Mouse (Mus musculus) MEL (cell line): ENCODE measurements at regions not wholly inside any gene's neighbourhood (a gene's known extent, or its start where the extent isn't known, plus 50 kb on each side); places are given as distances from the start of the nearest gene placed in this dataset.

Source experiments
- DNase-seq: peaks from one replicate; pipeline ENCODE4 v3.0.0; 2011; ENCODE audit warnings: low read depth, low spot score
- H3K27ac ChIP-seq: 2 replicates; pipeline ENCODE4 v1.5.1; 2012; ENCODE audit warnings: low read depth, mild to moderate bottlenecking, control low read depth, low read length, moderate library complexity; ENCODE audit not compliant: control insufficient read depth
- H3K27me3 ChIP-seq, 2 experiments: fragments of 150-350 bp in 1 of 2; sonication (generic) in 1 of 2; 2 replicates each; pipeline ENCODE4 v1.6.1; 2012; ENCODE audit warnings: low read length in 2 of 2, mild to moderate bottlenecking in 2 of 2, improper control_type of control experiment in 1 of 2, moderate library complexity in 1 of 2; ENCODE audit not compliant: insufficient read depth in 2 of 2, control insufficient read depth in 1 of 2
- H3K36me3 ChIP-seq, 2 experiments: 2 replicates each; pipeline ENCODE4 v1.6.1; 2012 to 2014; ENCODE audit warnings: low read length in 2 of 2, improper control_type of control experiment in 1 of 2, inconsistent platforms in 1 of 2, mild to moderate bottlenecking in 1 of 2; ENCODE audit not compliant: insufficient read depth in 2 of 2, control insufficient read depth in 1 of 2
- H3K4me1 ChIP-seq, 2 experiments: fragments of 150-350 bp in 1 of 2; sonication (generic) in 1 of 2; 2 replicates each; pipeline ENCODE4 v1.6.1; 2012; ENCODE audit warnings: low read length in 2 of 2, improper control_type of control experiment in 1 of 2, mild to moderate bottlenecking in 1 of 2; ENCODE audit not compliant: insufficient read depth in 2 of 2, control insufficient read depth in 1 of 2
- H3K4me3 ChIP-seq, 2 experiments: fragments of 150-350 bp in 1 of 2; sonication (generic) in 1 of 2; 2 replicates each; pipeline ENCODE4 v1.5.1; 2012; ENCODE audit warnings: low read depth in 2 of 2, low read length in 2 of 2, mild to moderate bottlenecking in 2 of 2, moderate library complexity in 2 of 2, control low read depth in 1 of 2, improper control_type of control experiment in 1 of 2; ENCODE audit not compliant: control insufficient read depth in 1 of 2, insufficient read depth in 1 of 2
- H3K79me2 ChIP-seq: 2 replicates; pipeline ENCODE4 v1.6.1; 2012; ENCODE audit warnings: mild to moderate bottlenecking, low read length, moderate library complexity; ENCODE audit not compliant: control insufficient read depth, poor library complexity, insufficient read depth
- H3K9ac ChIP-seq: 2 replicates; pipeline ENCODE4 v1.6.1; 2012; ENCODE audit warnings: low read depth, mild to moderate bottlenecking, control low read depth, low read length, moderate library complexity; ENCODE audit not compliant: control insufficient read depth, poor library complexity, severe bottlenecking
- H3K9me3 ChIP-seq: fragments of 150-350 bp; sonication (generic); replicated peaks from 2 replicates; pipeline ENCODE4 v1.6.1; 2012; ENCODE audit warnings: mild to moderate bottlenecking, low read length, improper control_type of control experiment, moderate library complexity; ENCODE audit not compliant: insufficient read depth
- CHD1 ChIP-seq: IDR thresholded peaks from 2 replicates; pipeline ENCODE4 v1.6.1; 2012; ENCODE audit warnings: low read depth, mild to moderate bottlenecking, inconsistent platforms, low read length, improper control_type of control experiment
- CHD2 ChIP-seq: IDR thresholded peaks from 2 replicates; pipeline ENCODE4 v1.6.1; 2011; ENCODE audit warnings: low read length, improper control_type of control experiment
- E2F4 ChIP-seq: IDR thresholded peaks from 2 replicates; pipeline ENCODE4 v1.6.1; 2011; ENCODE audit warnings: low read depth, low read length, improper control_type of control experiment, borderline replicate concordance
- ELF1 ChIP-seq: IDR thresholded peaks from 2 replicates; pipeline ENCODE4 v1.6.1; 2014; ENCODE audit warnings: low read depth, mild to moderate bottlenecking, inconsistent platforms, low read length, improper control_type of control experiment, moderate library complexity
- EP300 ChIP-seq, 2 experiments: IDR thresholded peaks; 2 replicates each; pipeline ENCODE4 v1.6.1; 2011; ENCODE audit warnings: improper control_type of control experiment in 2 of 2, low read length in 2 of 2, low read depth in 1 of 2, mild to moderate bottlenecking in 1 of 2
- ETS1 ChIP-seq: IDR thresholded peaks from 2 replicates; pipeline ENCODE4 v1.6.1; 2012; ENCODE audit warnings: low read depth, mild to moderate bottlenecking, inconsistent platforms, low read length, improper control_type of control experiment, moderate library complexity
- GABPA ChIP-seq: IDR thresholded peaks from 2 replicates; pipeline ENCODE4 v1.6.1; 2012; ENCODE audit warnings: low read depth, mild to moderate bottlenecking, inconsistent platforms, low read length, improper control_type of control experiment, moderate library complexity
- GATA1 ChIP-seq: IDR thresholded peaks from 2 replicates; pipeline ENCODE4 v1.6.1; 2011; ENCODE audit warnings: low read depth, low read length, improper control_type of control experiment
- MAFK ChIP-seq: IDR thresholded peaks from 2 replicates; pipeline ENCODE4 v1.6.1; 2011; ENCODE audit warnings: low read depth, mild to moderate bottlenecking, low read length, improper control_type of control experiment, borderline replicate concordance
- MEF2A ChIP-seq: IDR thresholded peaks from 2 replicates; pipeline ENCODE4 v1.6.1; 2014; ENCODE audit warnings: low read depth, mild to moderate bottlenecking, inconsistent platforms, low read length, improper control_type of control experiment; ENCODE audit not compliant: poor library complexity, insufficient replicate concordance, severe bottlenecking; ENCODE audit errors: extremely low read depth
- MXI1 ChIP-seq: IDR thresholded peaks from 2 replicates; pipeline ENCODE4 v1.6.1; 2011; ENCODE audit warnings: mild to moderate bottlenecking, low read depth, low read length, improper control_type of control experiment
- MYB ChIP-seq: IDR thresholded peaks from 2 replicates; pipeline ENCODE4 v1.6.1; 2011; ENCODE audit warnings: mild to moderate bottlenecking, low read depth, low read length, improper control_type of control experiment
- MYC ChIP-seq: IDR thresholded peaks from 2 replicates; pipeline ENCODE4 v1.6.1; 2011; ENCODE audit warnings: low read depth, mild to moderate bottlenecking, low read length, improper control_type of control experiment, moderate library complexity
- NRF1 ChIP-seq: IDR thresholded peaks from 2 replicates; pipeline ENCODE4 v1.6.1; 2014; ENCODE audit warnings: low read depth, mild to moderate bottlenecking, inconsistent platforms, low read length, improper control_type of control experiment, moderate library complexity; ENCODE audit not compliant: poor library complexity, insufficient read depth, severe bottlenecking
- POLR2A ChIP-seq, 2 experiments: IDR thresholded peaks; 2 replicates each; pipeline ENCODE4 v1.6.1; 2011 to 2012; ENCODE audit warnings: low read length in 2 of 2, mild to moderate bottlenecking in 2 of 2, control low read depth in 1 of 2, improper control_type of control experiment in 1 of 2, low read depth in 1 of 2, moderate library complexity in 1 of 2; ENCODE audit not compliant: control insufficient read depth in 1 of 2, insufficient read depth in 1 of 2, poor library complexity in 1 of 2
- POLR2AphosphoS2 ChIP-seq: IDR thresholded peaks from 2 replicates; pipeline ENCODE4 v1.6.1; 2011; ENCODE audit warnings: low read length, improper control_type of control experiment
- POLR2AphosphoS5 ChIP-seq: IDR thresholded peaks from 2 replicates; pipeline ENCODE4 v1.6.1; 2012; ENCODE audit warnings: low read depth, borderline replicate concordance, mild to moderate bottlenecking, inconsistent platforms, low read length, moderate library complexity, mixed read lengths
- RAD21 ChIP-seq: IDR thresholded peaks from 2 replicates; pipeline ENCODE4 v1.6.1; 2011; ENCODE audit warnings: mild to moderate bottlenecking, low read depth, low read length, improper control_type of control experiment
- RCOR1 ChIP-seq: IDR thresholded peaks from 2 replicates; pipeline ENCODE4 v1.6.1; 2012; ENCODE audit warnings: low read depth, mild to moderate bottlenecking, inconsistent platforms, low read length, improper control_type of control experiment
- SIN3A ChIP-seq: IDR thresholded peaks from 2 replicates; pipeline ENCODE4 v1.6.1; 2012; ENCODE audit warnings: low read length, improper control_type of control experiment, inconsistent platforms
- SMC3 ChIP-seq: IDR thresholded peaks from 2 replicates; pipeline ENCODE4 v1.6.1; 2011; ENCODE audit warnings: low read depth, low read length, improper control_type of control experiment
- TAL1 ChIP-seq: IDR thresholded peaks from 2 replicates; pipeline ENCODE4 v1.6.1; 2012; ENCODE audit warnings: mild to moderate bottlenecking, inconsistent platforms, low read length, moderate library complexity, mixed read lengths
- TBP ChIP-seq: IDR thresholded peaks from 2 replicates; pipeline ENCODE4 v1.8.0; 2011; ENCODE audit warnings: low read depth, low read length, improper control_type of control experiment
- UBTF ChIP-seq: IDR thresholded peaks from 2 replicates; pipeline ENCODE4 v1.6.1; 2012; ENCODE audit warnings: low read depth, mild to moderate bottlenecking, inconsistent platforms, low read length, improper control_type of control experiment, moderate library complexity, borderline replicate concordance; ENCODE audit not compliant: insufficient read depth
- USF1 ChIP-seq: IDR thresholded peaks from 2 replicates; pipeline ENCODE4 v1.6.1; 2014; ENCODE audit warnings: low read depth, mild to moderate bottlenecking, inconsistent platforms, low read length, improper control_type of control experiment, moderate library complexity
- ZC3H11A ChIP-seq: IDR thresholded peaks from 2 replicates; pipeline ENCODE4 v1.6.1; 2012; ENCODE audit warnings: low read depth, mild to moderate bottlenecking, inconsistent platforms, low read length, improper control_type of control experiment
- ZKSCAN1 ChIP-seq: IDR thresholded peaks from 2 replicates; pipeline ENCODE4 v1.6.1; 2012; ENCODE audit warnings: low read depth, mild to moderate bottlenecking, inconsistent platforms, low read length, improper control_type of control experiment, moderate library complexity
- ZMIZ1 ChIP-seq: IDR thresholded peaks from 2 replicates; pipeline ENCODE4 v1.6.1; 2012; ENCODE audit warnings: low read depth, mild to moderate bottlenecking, inconsistent platforms, low read length, improper control_type of control experiment, moderate library complexity
- ZNF384 ChIP-seq: IDR thresholded peaks from 2 replicates; pipeline ENCODE4 v1.6.1; 2012; ENCODE audit warnings: low read depth, mild to moderate bottlenecking, inconsistent platforms, low read length, improper control_type of control experiment

- TF ChIP-seq USF1 (no peak), UBTF (no peak), NRF1 (no peak), ZMIZ1 (no peak), GABPA (no peak), ELF1 (no peak), CHD1 (no peak), POLR2A (IDR thresholded peaks at IDR 0.05; ENCODE audit: control insufficient read depth in 1 of 2, insufficient read depth in 1 of 2, low read depth in 1 of 2, low read length in 2 of 2, poor library complexity in 1 of 2) (no peak), POLR2AphosphoS5 (no peak), SMC3 (no peak), ZNF384 (no peak), TBP (no peak), MAFK (no peak), MEF2A (no peak), EP300 (IDR thresholded peaks at IDR 0.05; ENCODE audit: low read depth in 1 of 2, low read length in 2 of 2) (no peak), MXI1 (no peak), MYC (no peak), ETS1 (no peak), E2F4 (no peak)
- Histone ChIP-seq H3K9me3 (no peaks in the 10 kb centered on the region), H3K27ac (no peak overlapping the region), H3K4me1 (no peaks in the 10 kb centered on the region), H3K27me3 (no peaks in the 10 kb centered on the region), H3K9ac (no peak overlapping the region), H3K4me3 (no peak overlapping the region), H3K79me2 (no peaks in the 10 kb centered on the region), H3K36me3 (no peaks in the 10 kb centered on the region)
- no peak for DNase-seq
These were observed 157.7 kb downstream of the Ifng start for GRCm38 (mm10) chr10:118598497-118598896.

GRCm38 (mm10) chr10:118599197-118599596 lies 158.4 kb downstream of the Ifng start:
- Histone ChIP-seq H3K27ac (no peak overlapping the region), H3K9me3 (no peaks in the 10 kb centered on the region), H3K79me2 (no peaks in the 10 kb centered on the region), H3K4me1 (no peaks in the 10 kb centered on the region), H3K27me3 (no peaks in the 10 kb centered on the region), H3K9ac (no peak overlapping the region), H3K4me3 (no peak overlapping the region), H3K36me3 (no peaks in the 10 kb centered on the region)
- TF ChIP-seq MYB (no peak), CHD1 (no peak), ZKSCAN1 (no peak), ZMIZ1 (no peak), MYC (no peak), SIN3A (no peak), GATA1 (no peak), ZC3H11A (no peak), RCOR1 (no peak), POLR2AphosphoS2 (no peak), RAD21 (no peak), TAL1 (no peak), EP300 (IDR thresholded peaks at IDR 0.05; ENCODE audit: low read depth in 1 of 2, low read length in 2 of 2) (no peak), CHD2 (no peak)
- no peak for DNase-seq
